Mouse (Mus musculus): Measurements from ENCODE around the gene Olfr221.

DNA sequence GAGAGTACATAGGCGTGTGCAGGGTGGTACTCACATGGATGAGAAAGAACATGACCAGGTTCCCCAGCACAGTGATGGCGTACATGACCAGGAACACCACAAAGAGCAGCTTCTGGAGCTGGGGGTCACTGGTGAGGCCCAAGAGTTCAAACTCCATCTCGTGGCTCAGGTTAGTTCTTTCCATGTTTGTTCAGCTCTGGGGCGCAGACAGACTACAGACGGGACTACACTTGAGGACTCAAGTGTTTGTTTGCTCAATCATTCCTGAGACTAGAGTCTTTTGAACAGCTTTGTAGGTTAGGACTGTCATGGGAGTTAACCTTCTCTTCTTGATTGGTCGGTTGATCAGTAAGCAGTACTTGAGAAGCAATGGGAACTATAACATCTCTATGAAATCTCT lies 6.3 kb downstream of the Olfr221 start:
- TF ChIP-seq CTCF (IDR thresholded peaks at IDR 0.05; ENCODE audit: borderline replicate concordance, extremely low read depth, insufficient read depth, insufficient read length) (no peak), POLR2A (IDR thresholded peaks at IDR 0.05; ENCODE audit: borderline replicate concordance, extremely low read depth, insufficient read depth, insufficient read length, poor library complexity, severe bottlenecking) (no peak)

All from brain, embryonic 14.5 days (tissue).